Mouse (Mus musculus) forebrain, embryonic 14.5 days (tissue): ENCODE data around the gene Arrdc1. TPM values are rescaled to one million over a fixed set of nuclear protein-coding genes. Genes with fewer than 3 reads are reported as not detected.

ENCODE experiments used
- ATAC-seq: fragments of 200-750 bp; cut with Nextera tagmentation; 2 replicates; pipeline ENCODE4 v1.8.0; 2017; ENCODE audit warnings: mild to moderate bottlenecking, moderate library complexity
- DNase-seq: peaks from one replicate; pipeline ENCODE4 v3.0.0-alpha.2; 2015; ENCODE audit warnings: low spot score
- H3K27ac ChIP-seq: fragments of 300-500 bp; sonication (generic); 2 replicates; pipeline ENCODE4 v1.5.1; 2014; ENCODE audit warnings: low read depth, mild to moderate bottlenecking, control low read depth, low read length, moderate library complexity
- H3K27me3 ChIP-seq: fragments of 300-500 bp; sonication (generic); replicated peaks from 2 replicates; pipeline ENCODE4 v1.6.1; 2014; ENCODE audit warnings: low read length, control low read depth, mixed read lengths; ENCODE audit not compliant: control insufficient read depth, insufficient read depth
- H3K36me3 ChIP-seq: fragments of 300-500 bp; sonication (generic); 2 replicates; pipeline ENCODE4 v1.6.1; 2014; ENCODE audit warnings: low read length, control low read depth; ENCODE audit not compliant: control insufficient read depth, insufficient read depth
- H3K4me1 ChIP-seq: fragments of 300-500 bp; sonication (generic); 2 replicates; pipeline ENCODE4 v1.6.1; 2014; ENCODE audit warnings: antibody characterized with exemption, low read length, control low read depth; ENCODE audit not compliant: control insufficient read depth, insufficient read depth
- H3K4me2 ChIP-seq: fragments of 300-500 bp; sonication (generic); 2 replicates; pipeline ENCODE4 v1.6.1; 2014; ENCODE audit warnings: mild to moderate bottlenecking, control low read depth, low read length
- H3K4me3 ChIP-seq: fragments of 300-500 bp; sonication (generic); 2 replicates; pipeline ENCODE4 v1.5.1; 2014; ENCODE audit warnings: low read depth, low read length, control low read depth
- H3K9ac ChIP-seq: fragments of 300-500 bp; sonication (generic); 2 replicates; pipeline ENCODE4 v1.6.1; 2014; ENCODE audit warnings: mild to moderate bottlenecking, low read length, control low read depth, moderate library complexity
- H3K9me3 ChIP-seq: fragments of 300-500 bp; sonication (generic); replicated peaks from 2 replicates; pipeline ENCODE4 v1.6.1; 2016; ENCODE audit warnings: low read length, control low read depth, mixed read lengths; ENCODE audit not compliant: control insufficient read depth
- WGBS: fragments of 180-500 bp; shearing (Covaris S2); extraction: QIAGEN DNeasy Blood & Tissue Kit; methylation state at CpG from one replicate; pipeline ENCODE4 v1.1.7; 2014; 5-methylcytosine and 5-hydroxymethylcytosine counted together
- polyA plus RNA-seq: library from polyadenylated mRNA; unstranded; fragments of >200 nt; fragmentation: Nextera tagmentation; extraction: Ambion mirVana; gene quantifications from 2 replicates; pipeline ENCODE4 v1.2.1, GENCODE M21; 2014

Arrdc1 gene
- polyA plus RNA-seq, 1 experiment from 2014 or later, result 16.6 TPM

DNA sequence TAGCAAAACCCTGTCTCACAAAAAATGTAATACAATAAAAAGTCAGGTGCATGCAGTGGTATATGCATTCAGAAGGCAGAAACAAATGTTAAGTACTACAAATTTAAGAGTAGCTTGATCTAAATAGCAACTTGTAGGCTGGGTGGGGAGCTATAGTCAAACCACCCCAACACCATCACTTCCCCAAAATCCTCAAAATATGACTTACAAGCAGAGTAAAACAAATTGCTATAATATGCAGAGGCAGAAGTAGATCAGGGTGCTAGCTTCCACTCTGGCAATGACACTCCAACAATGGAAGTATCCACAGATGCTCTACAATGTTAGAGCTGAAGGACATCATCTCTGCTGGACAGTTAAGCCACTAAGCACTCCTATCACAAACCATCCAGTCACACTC is 22.5 kb downstream of the Arrdc1 start:
- Histone ChIP-seq H3K9me3 (no peaks in the 10 kb centered on the region), H3K27me3 (no peaks in the 10 kb centered on the region), H3K4me3 (no peak overlapping the region), H3K36me3 (peaks cover 12% of the 10 kb centered on the region), H3K27ac (no peak overlapping the region), H3K4me2 (no peak overlapping the region), H3K9ac (no peak overlapping the region), H3K4me1 (peaks cover 5% of the 10 kb centered on the region)
- DNase-seq, result no peak
- no peak for ATAC-seq

DNA sequence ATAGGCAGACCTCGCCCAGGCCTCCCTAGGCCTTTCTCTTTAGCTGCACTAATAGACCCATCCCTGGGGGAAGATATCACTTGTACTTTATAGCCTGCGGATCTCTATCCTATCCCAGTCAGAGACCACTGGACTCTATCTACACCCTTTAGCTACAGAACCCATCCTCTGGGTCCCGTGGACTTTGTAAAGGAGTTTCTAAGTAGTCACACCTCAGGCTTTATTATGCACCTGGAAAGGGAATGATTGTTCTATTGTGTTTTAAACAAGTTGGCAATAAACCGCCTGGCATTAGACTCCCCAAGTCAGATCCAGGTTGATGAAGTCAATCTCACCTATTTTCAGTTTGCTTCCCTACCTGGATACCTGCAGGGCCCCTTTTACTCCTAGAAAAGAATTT is 22.9 kb downstream of the Arrdc1 start:
- Histone ChIP-seq H3K4me2 (no peak overlapping the region), H3K27ac (no peak overlapping the region), H3K36me3 (peaks cover 12% of the 10 kb centered on the region), H3K27me3 (no peaks in the 10 kb centered on the region), H3K9me3 (no peaks in the 10 kb centered on the region), H3K9ac (no peak overlapping the region), H3K4me3 (no peak overlapping the region), H3K4me1 (peaks cover under 1% of the 10 kb centered on the region)
- DNase-seq, result no peak
- no peak for ATAC-seq
- WGBS, result 90% methylated on average over 4 of the region's 4 CpGs

DNA sequence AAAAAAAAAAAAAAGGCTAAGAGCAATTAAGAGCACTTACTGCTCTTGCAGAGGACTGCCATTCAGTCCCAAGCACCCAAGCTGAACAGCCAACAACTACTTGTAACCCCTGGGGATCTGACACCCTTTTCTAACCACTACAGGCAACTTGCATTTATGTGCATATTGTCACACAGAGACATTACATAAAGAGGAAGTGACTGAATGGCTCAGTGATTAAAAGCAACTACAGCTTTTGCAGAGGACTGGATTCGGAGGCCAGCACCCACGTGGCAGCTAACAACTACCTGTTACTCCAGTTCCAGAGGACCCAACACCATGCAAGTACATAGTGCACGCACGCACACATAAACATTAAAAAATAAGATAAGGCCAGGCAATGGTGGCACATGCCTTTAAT is 24.6 kb downstream of the Arrdc1 start:
- Histone ChIP-seq H3K4me2 (no peak overlapping the region), H3K36me3 (peaks cover 12% of the 10 kb centered on the region), H3K27me3 (no peaks in the 10 kb centered on the region), H3K9ac (no peak overlapping the region), H3K4me1 (peaks cover 15% of the 10 kb centered on the region), H3K9me3 (no peaks in the 10 kb centered on the region), H3K27ac (no peak overlapping the region), H3K4me3 (no peak overlapping the region)
- ATAC-seq (no peak), DNase-seq (no peak)
- WGBS, result 97% methylated on average over 4 of the region's 4 CpGs

DNA sequence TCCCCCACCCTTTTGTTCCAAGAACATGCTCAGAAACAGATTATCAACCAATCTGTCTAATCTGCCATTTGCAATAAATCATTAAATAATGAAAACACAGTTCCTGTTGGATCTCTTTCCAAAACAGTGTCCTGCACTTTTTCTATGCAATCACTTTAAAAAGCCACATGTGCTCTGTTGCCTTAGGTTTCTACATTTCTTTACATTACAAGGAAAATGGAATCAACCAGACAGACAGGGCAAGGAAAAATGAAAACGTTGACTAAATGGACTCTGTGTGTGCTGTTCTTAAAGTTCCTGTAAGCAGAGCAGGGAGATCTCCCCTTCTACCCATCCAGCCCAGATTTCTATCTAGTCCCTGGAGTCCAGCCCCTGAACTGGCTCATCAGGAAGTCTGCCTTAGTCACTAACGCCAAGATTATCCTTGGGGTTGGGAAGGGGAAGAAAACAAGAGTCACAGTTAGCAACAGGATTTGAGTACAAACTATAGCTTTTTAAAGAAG is 29.3 kb downstream of the Arrdc1 start:
- Histone ChIP-seq H3K9ac (peak overlapping the region; percentile 35; the same call in 1 of the 2 replicates), H3K4me2 (peak overlapping the region; percentile 4; the same call in 1 of the 2 replicates), H3K36me3 (no peaks in the 10 kb centered on the region), H3K27ac (peak overlapping the region; percentile 68), H3K27me3 (no peaks in the 10 kb centered on the region), H3K9me3 (no peaks in the 10 kb centered on the region), H3K4me1 (peaks cover 28% of the 10 kb centered on the region), H3K4me3 (no peak overlapping the region)
- no peak for DNase-seq
- WGBS, result 15% methylated on average over 2 of the region's 2 CpGs
- ATAC-seq, result 0 out of 2 replicates have a peak, but pooled peaks have one; percentile 19

DNA sequence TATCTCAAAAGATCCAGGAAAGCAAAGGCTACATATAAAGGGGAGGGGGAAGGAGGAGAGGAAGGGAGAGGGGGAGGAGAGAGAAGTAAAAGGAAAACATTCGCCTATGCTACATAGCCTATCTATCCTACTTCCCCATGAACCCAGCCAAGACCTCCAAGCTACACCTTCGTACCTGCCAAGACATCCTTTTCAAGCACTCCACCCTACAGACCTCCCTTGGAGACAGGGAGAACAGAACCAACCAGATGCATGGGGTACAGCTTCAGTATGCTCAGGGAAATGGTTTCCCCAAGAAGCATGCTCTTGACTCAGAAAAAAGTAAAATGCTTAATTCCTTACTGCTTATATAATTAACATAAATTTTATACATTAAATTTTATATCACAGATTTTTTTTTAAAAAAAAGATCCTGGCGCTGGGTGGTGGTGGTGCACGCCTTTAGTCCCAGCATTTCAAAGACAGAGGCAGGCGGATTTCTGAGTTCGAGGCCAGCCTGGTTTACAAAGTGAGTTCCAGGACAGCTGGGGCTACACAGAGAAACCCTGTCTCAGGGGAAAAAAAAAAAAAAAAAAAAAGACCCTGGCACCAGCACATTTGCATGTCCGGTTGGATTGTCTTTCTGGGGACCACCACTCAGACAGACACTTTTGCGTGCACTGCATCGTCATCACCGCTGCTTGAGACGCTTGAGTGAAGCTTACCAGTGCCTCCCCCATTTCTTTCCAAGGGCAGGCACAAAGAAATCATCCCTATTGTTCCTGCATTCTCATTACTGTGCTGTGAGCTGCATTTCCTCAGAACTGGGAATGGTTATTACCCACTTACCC is 30.0 kb downstream of the Arrdc1 start:
- DNase-seq (peak; percentile 81), ATAC-seq (peak; percentile 80)
- H3K4me3 ChIP-seq, result no peak overlapping the region
- H3K4me1 ChIP-seq, result peaks cover 28% of the 10 kb centered on the region
- no peaks in the 10 kb centered on the region for H3K27me3 ChIP-seq
- WGBS, result 40% methylated on average over 11 of the region's 11 CpGs
- H3K36me3 ChIP-seq, result 0 out of 2 replicates have a peak, but pooled peaks cover under 1% of the 10 kb centered on the region
- peak overlapping the region; percentile 68 for H3K27ac ChIP-seq
- no peaks in the 10 kb centered on the region for H3K9me3 ChIP-seq
- peak overlapping the region; percentile 4; the same call in 1 of the 2 replicates for H3K4me2 ChIP-seq
- peak overlapping the region; percentile 35; the same call in 1 of the 2 replicates for H3K9ac ChIP-seq

DNA sequence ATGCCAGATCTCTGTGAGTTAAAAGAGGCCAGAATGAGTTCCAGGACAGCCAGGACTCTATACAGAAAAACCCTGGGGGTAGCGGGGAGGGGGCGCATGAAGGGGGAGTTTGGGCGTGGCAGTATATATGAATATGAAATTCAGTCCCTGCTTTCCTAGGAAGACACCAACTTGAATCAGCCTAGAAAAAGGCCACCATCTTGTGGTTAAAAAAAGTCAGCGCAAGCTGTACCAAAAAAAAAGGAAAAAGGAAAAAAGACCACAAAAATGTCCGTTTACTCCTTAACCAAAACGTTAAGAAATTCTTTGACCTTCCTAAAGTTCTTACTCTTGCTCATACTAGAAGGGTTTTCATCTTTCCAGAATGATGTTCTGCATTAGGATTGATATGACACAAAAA is 32.1 kb downstream of the Arrdc1 start:
- DNase-seq (no peak), ATAC-seq (no peak)
- Histone ChIP-seq H3K4me2 (no peak overlapping the region), H3K9me3 (no peaks in the 10 kb centered on the region), H3K27ac (no peak overlapping the region), H3K36me3 (0 out of 2 replicates have a peak, but pooled peaks cover 7% of the 10 kb centered on the region), H3K4me3 (no peak overlapping the region), H3K27me3 (no peaks in the 10 kb centered on the region), H3K9ac (no peak overlapping the region), H3K4me1 (peaks cover 28% of the 10 kb centered on the region)
- 88% methylated on average over 6 of the region's 6 CpGs for WGBS

DNA sequence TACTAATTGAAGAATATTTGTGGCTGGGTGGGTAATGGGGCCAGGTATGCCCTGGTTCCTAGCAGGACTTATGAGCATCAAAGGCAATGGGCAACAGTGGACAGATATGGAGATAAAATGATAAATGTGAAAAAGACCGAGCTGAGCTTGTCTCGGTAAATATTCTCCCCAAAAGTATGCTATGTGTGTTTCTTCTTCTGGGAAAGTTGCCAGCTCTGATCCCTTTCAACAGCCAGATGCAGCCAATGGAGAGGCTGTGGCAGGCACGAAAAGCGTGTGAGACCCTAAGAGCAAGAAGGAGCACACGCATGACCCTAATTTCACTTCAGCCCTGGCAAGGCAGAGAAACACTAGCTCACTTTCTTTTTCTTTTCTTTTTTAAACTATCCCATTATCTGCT is 34.0 kb downstream of the Arrdc1 start:
- Histone ChIP-seq H3K4me2 (no peak overlapping the region), H3K36me3 (0 out of 2 replicates have a peak, but pooled peaks cover 7% of the 10 kb centered on the region), H3K27ac (no peak overlapping the region), H3K9ac (no peak overlapping the region), H3K4me3 (no peak overlapping the region), H3K4me1 (peaks cover 18% of the 10 kb centered on the region), H3K9me3 (no peaks in the 10 kb centered on the region), H3K27me3 (no peaks in the 10 kb centered on the region)
- DNase-seq, result peak; percentile 57
- no peak for ATAC-seq
- WGBS, result 49% methylated on average over 5 of the region's 5 CpGs

DNA sequence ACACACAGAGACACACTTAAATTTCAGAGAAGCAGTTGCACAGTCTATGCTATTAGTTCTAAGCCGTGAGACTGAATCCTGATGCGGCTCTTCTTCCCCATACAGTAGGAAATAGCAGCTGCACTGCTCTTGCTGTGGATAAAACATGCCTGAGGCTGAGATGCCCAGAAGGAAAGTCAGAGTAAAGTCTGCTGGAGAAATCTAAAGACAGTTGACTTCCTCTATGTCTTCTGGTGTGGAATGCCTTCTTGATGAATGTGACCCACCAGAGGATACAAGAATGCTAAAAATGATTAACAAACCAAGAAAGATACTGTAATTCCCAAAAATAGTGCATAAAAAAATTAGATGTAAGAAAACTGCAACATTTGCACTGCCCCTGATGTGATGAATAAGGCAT is 35.8 kb downstream of the Arrdc1 start:
- 95% methylated on average over 2 of the region's 2 CpGs for WGBS
- no peak for ATAC-seq

DNA sequence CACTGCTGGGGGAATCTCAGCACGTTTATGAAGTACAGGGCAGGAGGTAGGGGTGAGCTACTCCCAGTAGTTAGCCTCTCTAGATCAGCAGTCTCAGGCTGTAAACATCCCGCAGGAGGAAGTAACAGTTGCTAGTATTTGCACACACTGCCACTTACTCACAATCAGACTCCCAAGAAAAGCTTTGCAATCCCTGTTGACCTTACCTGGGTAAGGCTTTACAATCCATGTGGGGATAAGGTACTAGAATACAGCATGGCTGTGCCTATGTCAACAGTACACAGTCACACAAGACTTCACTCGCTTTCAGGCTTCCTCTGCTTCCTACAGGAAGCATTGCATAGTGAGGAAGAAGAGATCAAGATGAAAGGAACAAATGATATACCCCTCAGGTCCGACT is 38.3 kb downstream of the Arrdc1 start:
- no peaks in the 10 kb centered on the region for H3K27me3 ChIP-seq
- H3K27ac ChIP-seq, result no peak overlapping the region
- H3K4me3 ChIP-seq, result no peak overlapping the region
- ATAC-seq (no peak), DNase-seq (no peak)
- H3K4me1 ChIP-seq, result peaks cover 9% of the 10 kb centered on the region; the same call in 1 of the 2 replicates
- no peak overlapping the region for H3K4me2 ChIP-seq
- 93% methylated on average over 4 of the region's 4 CpGs for WGBS
- H3K9me3 ChIP-seq, result no peaks in the 10 kb centered on the region
- no peak overlapping the region for H3K9ac ChIP-seq
- 0 out of 2 replicates have a peak, but pooled peaks cover 7% of the 10 kb centered on the region for H3K36me3 ChIP-seq

More for the DNA sequence above, 35.8 kb downstream of the Arrdc1 start:
- H3K4me3 ChIP-seq, result no peak overlapping the region
- H3K27me3 ChIP-seq, result no peaks in the 10 kb centered on the region
- peaks cover 10% of the 10 kb centered on the region; the same call in 1 of the 2 replicates for H3K4me1 ChIP-seq
- H3K36me3 ChIP-seq, result 0 out of 2 replicates have a peak, but pooled peaks cover 7% of the 10 kb centered on the region
- DNase-seq, result no peak
- H3K27ac ChIP-seq, result no peak overlapping the region
- H3K9me3 ChIP-seq, result no peaks in the 10 kb centered on the region
- H3K4me2 ChIP-seq, result no peak overlapping the region
- no peak overlapping the region for H3K9ac ChIP-seq
